Mouse (Mus musculus) embryonic stem cell, embryonic (primary cell): Measurements from ENCODE around the gene Gm15056.

Experiments used
- CTCF ChIA-PET, 4 experiments: fragments of 300-600 bp in 2 of 4; fragments of 350-600 bp in 2 of 4; sonication (Branson Sonifier 250); formaldehyde crosslinking; loops; one replicate each; lab custom pipeline; 2022; ENCODE audit warnings: inconsistent platforms in 2 of 4; lab: Charles Lee
- POLR2A ChIA-PET, 4 experiments: fragments of 300-600 bp in 2 of 4; fragments of 350-600 bp in 2 of 4; sonication (Branson Sonifier 250); formaldehyde crosslinking; loops; one replicate each; lab custom pipeline; 2022; ENCODE audit warnings: antibody characterized with exemption in 4 of 4, inconsistent platforms in 1 of 4; lab: Charles Lee

Gm15056 gene

GRCm38 (mm10) chr8:20902527-20902926, at the start of gene Gm15056:
Gm15056 (minus strand) TSS chr8:20902627.
- CTCF ChIA-PET: no interaction called here
- POLR2A ChIA-PET: no interaction called here

- ChIA-PET POLR2A (no interaction called here), CTCF (no interaction called here)
Observed at GRCm38 (mm10) chr8:20944610-20945009, 42.2 kb upstream of the Gm15056 start, which contains the start of gene AY761185. AY761185 (minus strand) TSS chr8:20944710.

- ChIA-PET POLR2A (no interaction called here), CTCF (interaction anchor here in 1 of 4 experiments (0.5 kb wide), 1 partner anchor 1622 kb away, joined by 4 read pairs; no protein-coding TSS in a partner anchor)
Observed at GRCm38 (mm10) chr8:20921971-20922370, 19.5 kb upstream of the Gm15056 start, which contains the start of gene Gm6040. Gm6040 (minus strand) TSS chr8:20922071.

- ChIA-PET POLR2A (no interaction called here), CTCF (no interaction called here)
Observed at GRCm38 (mm10) chr8:20912288-20912687, 9.9 kb upstream of the Gm15056 start.

GRCm38 (mm10) chr8:20908256-20908655, 5.8 kb upstream of the Gm15056 start:
- POLR2A ChIA-PET: no interaction called here
- CTCF ChIA-PET: no interaction called here

GRCm38 (mm10) chr8:20907119-20907518, 4.7 kb upstream of the Gm15056 start:
- POLR2A ChIA-PET: no interaction called here
- CTCF ChIA-PET: no interaction called here

GRCm38 (mm10) chr8:20892369-20892768, 10.1 kb downstream of the Gm15056 start, which contains the start of gene Defb33:
Defb33 (plus strand) TSS chr8:20892669.
- CTCF ChIA-PET: no interaction called here
- POLR2A ChIA-PET: no interaction called here

- CTCF ChIA-PET: no interaction called here
Observed at GRCm38 (mm10) chr8:20874608-20875007, 27.8 kb downstream of the Gm15056 start.

More at GRCm38 (mm10) chr8:20874608-20875007, 27.8 kb downstream of the Gm15056 start:
- POLR2A ChIA-PET: interaction anchor here in 1 of 4 experiments (0.5 kb wide), 1 partner anchor 24 kb away, joined by 5 read pairs; no protein-coding TSS in a partner anchor
